Mouse (Mus musculus) liver, embryonic 13.5 days (tissue): ENCODE measurements around the gene Stxbp6. TPM values are rescaled to one million over a fixed set of nuclear protein-coding genes. Genes with fewer than 3 reads are reported as not detected.

Source experiments
- ATAC-seq: fragments of 200-750 bp; cut with Nextera tagmentation; 2 replicates; pipeline ENCODE4 v1.8.0; 2017; ENCODE audit warnings: low read depth, mild to moderate bottlenecking, moderate number of reproducible peaks, moderate library complexity
- DNase-seq: peaks from one replicate; pipeline ENCODE4 v3.0.0; 2022
- H3K27ac ChIP-seq: fragments of 300-500 bp; sonication (generic); 2 replicates; pipeline ENCODE4 v1.5.1; 2015; ENCODE audit warnings: moderate library complexity, mild to moderate bottlenecking, inconsistent platforms
- H3K27me3 ChIP-seq: fragments of 300-500 bp; sonication (generic); 2 replicates; pipeline ENCODE4 v1.6.1; 2015; ENCODE audit warnings: mild to moderate bottlenecking, inconsistent platforms
- H3K36me3 ChIP-seq: fragments of 300-500 bp; sonication (generic); 2 replicates; pipeline ENCODE4 v1.6.1; 2015; ENCODE audit warnings: mild to moderate bottlenecking, inconsistent platforms
- H3K4me1 ChIP-seq: fragments of 300-500 bp; sonication (generic); replicated peaks from 2 replicates; pipeline ENCODE4 v1.6.1; 2015; ENCODE audit warnings: inconsistent platforms
- H3K4me2 ChIP-seq: fragments of 300-500 bp; sonication (generic); 2 replicates; pipeline ENCODE4 v1.6.1; 2015; ENCODE audit warnings: inconsistent platforms, mild to moderate bottlenecking, moderate library complexity
- H3K4me3 ChIP-seq: fragments of 300-500 bp; sonication (generic); replicated peaks from 2 replicates; pipeline ENCODE4 v1.5.1; 2015; ENCODE audit warnings: mild to moderate bottlenecking, inconsistent platforms
- H3K9ac ChIP-seq: fragments of 300-500 bp; sonication (generic); 2 replicates; pipeline ENCODE4 v1.6.1; 2015; ENCODE audit warnings: mild to moderate bottlenecking, inconsistent platforms
- H3K9me3 ChIP-seq: fragments of 300-500 bp; sonication (generic); replicated peaks from 2 replicates; pipeline ENCODE4 v1.6.1; 2016; ENCODE audit warnings: inconsistent platforms
- WGBS: fragments of 180-500 bp; shearing (Covaris S2); methylation state at CpG from one replicate; pipeline ENCODE4 v1.1.7; 2015; ENCODE audit not compliant: insufficient replicate concordance; 5-methylcytosine and 5-hydroxymethylcytosine counted together
- polyA plus RNA-seq: library from polyadenylated mRNA; unstranded; fragments of >200 nt; fragmentation: Nextera tagmentation; extraction: Ambion mirVana; gene quantifications from 2 replicates; pipeline ENCODE4 v1.2.1, GENCODE M21; 2015

The Stxbp6 gene
- polyA plus RNA-seq, 1 experiment from 2014 or later, result 6.8 TPM

- peak overlapping the region; percentile 58 for H3K4me3 ChIP-seq
- DNase-seq (no peak), ATAC-seq (0 out of 2 replicates have a peak, but pooled peaks have one; percentile 22)
- peaks cover 40% of the 10 kb centered on the region for H3K27me3 ChIP-seq
- 2% methylated on average over 28 of the region's 28 CpGs for WGBS
- no peaks in the 10 kb centered on the region for H3K4me1 ChIP-seq
- no peaks in the 10 kb centered on the region for H3K9me3 ChIP-seq
- H3K36me3 ChIP-seq, result no peaks in the 10 kb centered on the region
- H3K9ac ChIP-seq, result peak overlapping the region; percentile 51
- peak overlapping the region; percentile 60 for H3K4me2 ChIP-seq
- peak overlapping the region; percentile 58 for H3K27ac ChIP-seq
Observed at GRCm38 (mm10) chr12:45073331-45074041, 1.0 kb downstream of the Stxbp6 start.

- H3K36me3 ChIP-seq, result no peaks in the 10 kb centered on the region
- no peaks in the 10 kb centered on the region for H3K9me3 ChIP-seq
- H3K27ac ChIP-seq, result no peak overlapping the region
- H3K4me1 ChIP-seq, result no peaks in the 10 kb centered on the region
- DNase-seq (no peak), ATAC-seq (no peak)
- WGBS, result 48% methylated on average over 3 of the region's 3 CpGs
- H3K4me2 ChIP-seq, result no peak overlapping the region
- H3K9ac ChIP-seq, result no peak overlapping the region
- peaks cover 40% of the 10 kb centered on the region for H3K27me3 ChIP-seq
- H3K4me3 ChIP-seq, result no peak overlapping the region
Observed at GRCm38 (mm10) chr12:45072185-45072584, 2.3 kb downstream of the Stxbp6 start.

GRCm38 (mm10) chr12:45070186-45070585 lies 4.3 kb downstream of the Stxbp6 start:
- ATAC-seq, result no peak
- Histone ChIP-seq H3K27ac (no peak overlapping the region), H3K36me3 (no peaks in the 10 kb centered on the region), H3K9ac (no peak overlapping the region), H3K4me3 (no peak overlapping the region), H3K4me1 (peaks cover 4% of the 10 kb centered on the region; the same call in 1 of the 2 replicates), H3K9me3 (no peaks in the 10 kb centered on the region), H3K27me3 (peaks cover 33% of the 10 kb centered on the region), H3K4me2 (peak overlapping the region; percentile 21; the same call in 1 of the 2 replicates)
- no peak for DNase-seq
- 33% methylated on average over 9 of the region's 9 CpGs for WGBS

GRCm38 (mm10) chr12:45068145-45068754 lies 6.3 kb downstream of the Stxbp6 start:
- H3K27ac ChIP-seq, result no peak overlapping the region
- ATAC-seq (no peak), DNase-seq (no peak)
- H3K4me2 ChIP-seq, result no peak overlapping the region
- peaks cover 14% of the 10 kb centered on the region for H3K27me3 ChIP-seq
- H3K4me1 ChIP-seq, result peaks cover 4% of the 10 kb centered on the region; the same call in 1 of the 2 replicates
- H3K9ac ChIP-seq, result no peak overlapping the region
- WGBS, result 61% methylated on average over 6 of the region's 6 CpGs
- H3K4me3 ChIP-seq, result no peak overlapping the region
- no peaks in the 10 kb centered on the region for H3K36me3 ChIP-seq
- no peaks in the 10 kb centered on the region for H3K9me3 ChIP-seq

- no peaks in the 10 kb centered on the region for H3K36me3 ChIP-seq
- no peaks in the 10 kb centered on the region for H3K9me3 ChIP-seq
- H3K27me3 ChIP-seq, result peaks cover 8% of the 10 kb centered on the region; the same call in 1 of the 2 replicates
- H3K4me1 ChIP-seq, result peaks cover 4% of the 10 kb centered on the region; the same call in 1 of the 2 replicates
- 12% methylated on average over 3 of the region's 3 CpGs for WGBS
- ATAC-seq (no peak), DNase-seq (no peak)
- H3K4me2 ChIP-seq, result peak overlapping the region; percentile 30
- H3K27ac ChIP-seq, result no peak overlapping the region; the same call in 1 of the 2 replicates
- no peak overlapping the region for H3K4me3 ChIP-seq
- no peak overlapping the region for H3K9ac ChIP-seq
Observed at GRCm38 (mm10) chr12:45067686-45068085, 6.8 kb downstream of the Stxbp6 start.

GRCm38 (mm10) chr12:45067047-45067685 lies 7.3 kb downstream of the Stxbp6 start:
- no peak overlapping the region for H3K4me3 ChIP-seq
- H3K4me1 ChIP-seq, result peaks cover 4% of the 10 kb centered on the region; the same call in 1 of the 2 replicates
- H3K9ac ChIP-seq, result no peak overlapping the region
- H3K27ac ChIP-seq, result no peak overlapping the region
- H3K9me3 ChIP-seq, result no peaks in the 10 kb centered on the region
- H3K4me2 ChIP-seq, result peak overlapping the region; percentile 30
- H3K36me3 ChIP-seq, result no peaks in the 10 kb centered on the region
- ATAC-seq (0 out of 2 replicates have a peak, but pooled peaks have one; percentile 20), DNase-seq (no peak)
- 34% methylated on average over 11 of the region's 11 CpGs for WGBS
- H3K27me3 ChIP-seq, result 0 out of 2 replicates have a peak, but pooled peaks cover 5% of the 10 kb centered on the region

GRCm38 (mm10) chr12:45063606-45064005 lies 10.9 kb downstream of the Stxbp6 start:
- no peaks in the 10 kb centered on the region for H3K27me3 ChIP-seq
- no peak overlapping the region for H3K27ac ChIP-seq
- no peaks in the 10 kb centered on the region for H3K36me3 ChIP-seq
- peaks cover 4% of the 10 kb centered on the region for H3K4me1 ChIP-seq
- H3K4me2 ChIP-seq, result no peak overlapping the region
- H3K9me3 ChIP-seq, result no peaks in the 10 kb centered on the region
- 69% methylated on average over 5 of the region's 5 CpGs for WGBS
- no peak overlapping the region for H3K4me3 ChIP-seq
- no peak overlapping the region for H3K9ac ChIP-seq
- DNase-seq (no peak), ATAC-seq (no peak)

GRCm38 (mm10) chr12:45061336-45061735 lies 13.2 kb downstream of the Stxbp6 start:
- Histone ChIP-seq H3K9ac (no peak overlapping the region), H3K27ac (no peak overlapping the region), H3K27me3 (no peaks in the 10 kb centered on the region), H3K4me3 (no peak overlapping the region), H3K9me3 (no peaks in the 10 kb centered on the region), H3K4me2 (no peak overlapping the region), H3K4me1 (no peaks in the 10 kb centered on the region; the same call in none of the 2 replicates), H3K36me3 (no peaks in the 10 kb centered on the region)
- ATAC-seq, result no peak
- no peak for DNase-seq
- 39% methylated on average over 5 of the region's 5 CpGs for WGBS

GRCm38 (mm10) chr12:45060804-45061203 lies 13.7 kb downstream of the Stxbp6 start:
- WGBS, result 62% methylated on average over 6 of the region's 6 CpGs
- no peak overlapping the region for H3K4me2 ChIP-seq
- no peak overlapping the region for H3K9ac ChIP-seq
- ATAC-seq (no peak), DNase-seq (no peak)
- H3K36me3 ChIP-seq, result no peaks in the 10 kb centered on the region
- H3K27me3 ChIP-seq, result no peaks in the 10 kb centered on the region
- H3K27ac ChIP-seq, result no peak overlapping the region
- no peaks in the 10 kb centered on the region; the same call in 1 of the 2 replicates for H3K4me1 ChIP-seq
- H3K9me3 ChIP-seq, result no peaks in the 10 kb centered on the region
- H3K4me3 ChIP-seq, result no peak overlapping the region

GRCm38 (mm10) chr12:45058007-45058406 lies 16.5 kb downstream of the Stxbp6 start:
- H3K36me3 ChIP-seq, result no peaks in the 10 kb centered on the region
- no peak for DNase-seq
- no peak for ATAC-seq
- no peaks in the 10 kb centered on the region for H3K27me3 ChIP-seq
- 44% methylated on average over 3 of the region's 3 CpGs for WGBS
- H3K9me3 ChIP-seq, result no peaks in the 10 kb centered on the region
- no peak overlapping the region for H3K4me3 ChIP-seq
- no peak overlapping the region for H3K9ac ChIP-seq
- H3K4me2 ChIP-seq, result no peak overlapping the region
- H3K27ac ChIP-seq, result no peak overlapping the region
- no peaks in the 10 kb centered on the region; the same call in 1 of the 2 replicates for H3K4me1 ChIP-seq

GRCm38 (mm10) chr12:45056372-45056771 lies 18.1 kb downstream of the Stxbp6 start:
- no peak overlapping the region for H3K9ac ChIP-seq
- no peaks in the 10 kb centered on the region; the same call in 1 of the 2 replicates for H3K4me1 ChIP-seq
- no peaks in the 10 kb centered on the region for H3K9me3 ChIP-seq
- no peak overlapping the region for H3K4me3 ChIP-seq
- no peaks in the 10 kb centered on the region for H3K27me3 ChIP-seq
- ATAC-seq (no peak), DNase-seq (no peak)
- WGBS, result 57% methylated on average over 3 of the region's 3 CpGs
- H3K4me2 ChIP-seq, result no peak overlapping the region
- H3K27ac ChIP-seq, result no peak overlapping the region
- H3K36me3 ChIP-seq, result no peaks in the 10 kb centered on the region
